Mouse (Mus musculus) C2C12 (cell line): ENCODE measurements around the gene Slc35g1.

Experiments used
- CEBPB ChIP-seq: IDR thresholded peaks from one replicate; pipeline ENCODE4 v1.6.1; 2011; ENCODE audit warnings: low read depth, mild to moderate bottlenecking, control low read depth, moderate library complexity
- CTCF ChIP-seq: IDR thresholded peaks from one replicate; pipeline ENCODE4 v1.5.1; 2011; ENCODE audit not compliant: control insufficient read depth, insufficient read depth, insufficient read length
- MYOG ChIP-seq: IDR thresholded peaks from one replicate; pipeline ENCODE4 v1.6.1; 2011; ENCODE audit not compliant: control insufficient read depth, insufficient read length; ENCODE audit errors: extremely low read depth

DNA sequence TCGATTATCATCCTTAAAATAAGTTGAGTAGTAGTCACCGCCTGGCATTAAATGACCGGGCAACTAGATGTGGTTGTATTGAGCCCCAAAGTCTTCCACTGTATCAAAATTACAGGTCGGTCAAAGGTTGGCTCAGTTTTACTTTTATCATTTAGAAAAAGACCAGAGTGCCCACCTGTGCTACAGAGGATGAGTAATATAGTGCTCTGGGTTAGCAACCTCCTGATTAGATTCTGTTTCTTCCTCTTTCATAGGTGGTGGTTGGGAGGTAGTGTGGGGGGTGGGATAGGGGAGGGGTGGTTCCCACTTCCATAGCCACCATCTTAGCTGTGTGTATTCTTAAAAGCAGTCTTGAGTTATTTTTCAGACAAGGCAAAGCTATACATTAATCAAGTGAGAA is 7.9 kb upstream of the Slc35g1 start:
- TF ChIP-seq CTCF (no peak), MYOG (no peak), CEBPB (no peak)
